Mouse (Mus musculus): Measurements from ENCODE around the gene Acss1. TPM values are rescaled to one million over a fixed set of nuclear protein-coding genes. Genes with fewer than 3 reads are reported as not detected.

Acss1 gene
- polyA plus RNA-seq, 1 experiment from 2014 or later: 9.2 TPM

- Histone ChIP-seq H3K36me3 (no peaks in the 10 kb centered on the region), H3K27me3 (ENCODE audit: low read depth, poor library complexity, severe bottlenecking) (peaks cover 36% of the 10 kb centered on the region), H3K4me3 (no peak overlapping the region), H3K27ac (replicated peaks) (0 out of 2 replicates have a peak overlapping the region, but pooled peaks have one; percentile 17), H3K4me1 (peaks cover 33% of the 10 kb centered on the region), H3K9me3 (replicated peaks) (no peaks in the 10 kb centered on the region)
- WGBS: 79% methylated on average over 5 of the region's 5 CpGs
- DNase-seq (ENCODE audit: low spot score): no peak
Observed at GRCm38 (mm10) chr2:150664152-150664920, 4.0 kb downstream of the Acss1 start.

GRCm38 (mm10) chr2:150663255-150663654 is 5.0 kb downstream of the Acss1 start:
- H3K4me1 ChIP-seq: peaks cover 28% of the 10 kb centered on the region
- no peaks in the 10 kb centered on the region for H3K36me3 ChIP-seq
- H3K9me3 ChIP-seq (replicated peaks): no peaks in the 10 kb centered on the region
- WGBS: 86% methylated on average over 9 of the region's 9 CpGs
- no peak overlapping the region for H3K4me3 ChIP-seq
- H3K27ac ChIP-seq (replicated peaks): no peak overlapping the region
- no peak for DNase-seq (ENCODE audit: low spot score)
- H3K27me3 ChIP-seq (ENCODE audit: low read depth, poor library complexity, severe bottlenecking): peaks cover 25% of the 10 kb centered on the region

- H3K4me1 ChIP-seq: peaks cover 23% of the 10 kb centered on the region
- no peak overlapping the region for H3K27ac ChIP-seq (replicated peaks)
- 70% methylated on average over 2 of the region's 2 CpGs for WGBS
- H3K36me3 ChIP-seq: peaks cover 5% of the 10 kb centered on the region; the same call in 1 of the 2 replicates
- no peak overlapping the region for H3K4me3 ChIP-seq
- H3K27me3 ChIP-seq (ENCODE audit: low read depth, poor library complexity, severe bottlenecking): peaks cover 13% of the 10 kb centered on the region
- no peak for DNase-seq (ENCODE audit: low spot score)
- no peaks in the 10 kb centered on the region for H3K9me3 ChIP-seq (replicated peaks)
Observed at GRCm38 (mm10) chr2:150662007-150662406, 6.3 kb downstream of the Acss1 start.

GRCm38 (mm10) chr2:150660668-150661451 is 7.4 kb downstream of the Acss1 start:
- 88% methylated on average over 5 of the region's 5 CpGs for WGBS
- no peak for DNase-seq (ENCODE audit: low spot score)

GRCm38 (mm10) chr2:150660049-150660448 is 8.3 kb downstream of the Acss1 start:
- H3K27ac ChIP-seq (replicated peaks): no peak overlapping the region
- no peak for DNase-seq (ENCODE audit: low spot score)
- no peak overlapping the region for H3K4me3 ChIP-seq
- H3K4me1 ChIP-seq: peaks cover 20% of the 10 kb centered on the region
- H3K27me3 ChIP-seq (ENCODE audit: low read depth, poor library complexity, severe bottlenecking): no peaks in the 10 kb centered on the region
- H3K9me3 ChIP-seq (replicated peaks): no peaks in the 10 kb centered on the region
- H3K36me3 ChIP-seq: peaks cover 5% of the 10 kb centered on the region; the same call in 1 of the 2 replicates
- WGBS: 62% methylated on average over 4 of the region's 4 CpGs

More at GRCm38 (mm10) chr2:150660668-150661451, 7.4 kb downstream of the Acss1 start:
- Histone ChIP-seq H3K4me3 (no peak overlapping the region), H3K4me1 (peaks cover 28% of the 10 kb centered on the region), H3K27me3 (ENCODE audit: low read depth, poor library complexity, severe bottlenecking) (peaks cover 5% of the 10 kb centered on the region; the same call in 1 of the 2 replicates), H3K27ac (replicated peaks) (no peak overlapping the region), H3K36me3 (peaks cover 5% of the 10 kb centered on the region; the same call in 1 of the 2 replicates), H3K9me3 (replicated peaks) (no peaks in the 10 kb centered on the region)

GRCm38 (mm10) chr2:150656975-150657768 is 11.1 kb downstream of the Acss1 start:
- Histone ChIP-seq H3K4me1 (peaks cover 19% of the 10 kb centered on the region), H3K36me3 (peaks cover 5% of the 10 kb centered on the region; the same call in 1 of the 2 replicates), H3K27ac (replicated peaks) (peak overlapping the region; percentile 78), H3K9me3 (replicated peaks) (no peaks in the 10 kb centered on the region), H3K27me3 (ENCODE audit: low read depth, poor library complexity, severe bottlenecking) (no peaks in the 10 kb centered on the region), H3K4me3 (no peak overlapping the region)
- peak; percentile 23 for DNase-seq (ENCODE audit: low spot score)
- WGBS: 61% methylated on average over 8 of the region's 8 CpGs

GRCm38 (mm10) chr2:150656112-150656511 is 12.2 kb downstream of the Acss1 start:
- peak overlapping the region; percentile 78; the same call in 1 of the 2 replicates for H3K27ac ChIP-seq (replicated peaks)
- WGBS: 94% methylated on average over 3 of the region's 3 CpGs
- no peaks in the 10 kb centered on the region for H3K9me3 ChIP-seq (replicated peaks)
- no peak for DNase-seq (ENCODE audit: low spot score)
- H3K36me3 ChIP-seq: peaks cover 5% of the 10 kb centered on the region; the same call in 1 of the 2 replicates
- H3K4me3 ChIP-seq: no peak overlapping the region
- peaks cover 23% of the 10 kb centered on the region for H3K4me1 ChIP-seq
- no peaks in the 10 kb centered on the region for H3K27me3 ChIP-seq (ENCODE audit: low read depth, poor library complexity, severe bottlenecking)

- 89% methylated on average over 6 of the region's 6 CpGs for WGBS
- Histone ChIP-seq H3K27ac (replicated peaks) (no peak overlapping the region), H3K4me1 (peaks cover 31% of the 10 kb centered on the region), H3K27me3 (ENCODE audit: low read depth, poor library complexity, severe bottlenecking) (no peaks in the 10 kb centered on the region), H3K9me3 (replicated peaks) (no peaks in the 10 kb centered on the region), H3K4me3 (no peak overlapping the region), H3K36me3 (peaks cover 5% of the 10 kb centered on the region; the same call in 1 of the 2 replicates)
- DNase-seq (ENCODE audit: low spot score): no peak
Observed at GRCm38 (mm10) chr2:150655290-150655689, 13.0 kb downstream of the Acss1 start.

- peaks cover 5% of the 10 kb centered on the region; the same call in 1 of the 2 replicates for H3K36me3 ChIP-seq
- H3K27ac ChIP-seq (replicated peaks): no peak overlapping the region
- no peaks in the 10 kb centered on the region for H3K27me3 ChIP-seq (ENCODE audit: low read depth, poor library complexity, severe bottlenecking)
- no peaks in the 10 kb centered on the region for H3K9me3 ChIP-seq (replicated peaks)
- peaks cover 36% of the 10 kb centered on the region for H3K4me1 ChIP-seq
- no peak overlapping the region for H3K4me3 ChIP-seq
- no peak for DNase-seq (ENCODE audit: low spot score)
- 87% methylated on average over 2 of the region's 2 CpGs for WGBS
Observed at GRCm38 (mm10) chr2:150654814-150655213, 13.5 kb downstream of the Acss1 start.

GRCm38 (mm10) chr2:150651366-150651765 is 16.9 kb downstream of the Acss1 start:
- Histone ChIP-seq H3K36me3 (no peaks in the 10 kb centered on the region), H3K27ac (replicated peaks) (peak overlapping the region; percentile 74), H3K9me3 (replicated peaks) (no peaks in the 10 kb centered on the region), H3K4me1 (peaks cover 28% of the 10 kb centered on the region), H3K4me3 (no peak overlapping the region), H3K27me3 (ENCODE audit: low read depth, poor library complexity, severe bottlenecking) (no peaks in the 10 kb centered on the region)
- WGBS: 69% methylated on average over 9 of the region's 9 CpGs
- DNase-seq (ENCODE audit: low spot score): no peak

- Histone ChIP-seq H3K27me3 (ENCODE audit: low read depth, poor library complexity, severe bottlenecking) (no peaks in the 10 kb centered on the region), H3K9me3 (replicated peaks) (no peaks in the 10 kb centered on the region), H3K4me3 (0 out of 2 replicates have a peak overlapping the region, but pooled peaks have one; percentile 4), H3K27ac (replicated peaks) (peak overlapping the region; percentile 74), H3K36me3 (no peaks in the 10 kb centered on the region), H3K4me1 (peaks cover 24% of the 10 kb centered on the region)
- 13% methylated on average over 7 of the region's 7 CpGs for WGBS
- DNase-seq (ENCODE audit: low spot score): peak; percentile 36
Observed at GRCm38 (mm10) chr2:150650511-150651074, 17.7 kb downstream of the Acss1 start.
